Mouse (Mus musculus): ENCODE measurements around the gene Ikzf1. TPM values are rescaled to one million over a fixed set of nuclear protein-coding genes. Genes with fewer than 3 reads are reported as not detected.

The Ikzf1 gene
- polyA plus RNA-seq, 1 experiment: 3.8 TPM

GRCm38 (mm10) chr11:11708154-11708719 is 23.4 kb downstream of the Ikzf1 start:
- TF ChIP-seq CTCF (IDR thresholded peaks at IDR 0.05; ENCODE audit: borderline replicate concordance, extremely low read depth, insufficient read depth, insufficient read length): no peak
- no peak for TF ChIP-seq POLR2A (IDR thresholded peaks at IDR 0.05; ENCODE audit: borderline replicate concordance, extremely low read depth, insufficient read depth, insufficient read length, poor library complexity, severe bottlenecking)
- DNase-seq (ENCODE audit: low read depth): no peak

GRCm38 (mm10) chr11:11709311-11709710 is 24.5 kb downstream of the Ikzf1 start:
- TF ChIP-seq CTCF (IDR thresholded peaks at IDR 0.05; ENCODE audit: borderline replicate concordance, extremely low read depth, insufficient read depth, insufficient read length) (no peak), POLR2A (IDR thresholded peaks at IDR 0.05; ENCODE audit: borderline replicate concordance, extremely low read depth, insufficient read depth, insufficient read length, poor library complexity, severe bottlenecking) (no peak)
- no peak for DNase-seq (ENCODE audit: low read depth)

GRCm38 (mm10) chr11:11710718-11711117 is 25.9 kb downstream of the Ikzf1 start:
- no peak for DNase-seq (ENCODE audit: low read depth)
- TF ChIP-seq CTCF (IDR thresholded peaks at IDR 0.05; ENCODE audit: borderline replicate concordance, extremely low read depth, insufficient read depth, insufficient read length): no peak
- no peak for TF ChIP-seq POLR2A (IDR thresholded peaks at IDR 0.05; ENCODE audit: borderline replicate concordance, extremely low read depth, insufficient read depth, insufficient read length, poor library complexity, severe bottlenecking)

- DNase-seq (ENCODE audit: low read depth): no peak
- no peak for TF ChIP-seq POLR2A (IDR thresholded peaks at IDR 0.05; ENCODE audit: borderline replicate concordance, extremely low read depth, insufficient read depth, insufficient read length, poor library complexity, severe bottlenecking)
- TF ChIP-seq CTCF (IDR thresholded peaks at IDR 0.05; ENCODE audit: borderline replicate concordance, extremely low read depth, insufficient read depth, insufficient read length): no peak
Observed at GRCm38 (mm10) chr11:11711748-11712147, 26.9 kb downstream of the Ikzf1 start.

- no peak for DNase-seq (ENCODE audit: low read depth)
- TF ChIP-seq POLR2A (IDR thresholded peaks at IDR 0.05; ENCODE audit: borderline replicate concordance, extremely low read depth, insufficient read depth, insufficient read length, poor library complexity, severe bottlenecking): no peak
- no peak for TF ChIP-seq CTCF (IDR thresholded peaks at IDR 0.05; ENCODE audit: borderline replicate concordance, extremely low read depth, insufficient read depth, insufficient read length)
Observed at GRCm38 (mm10) chr11:11714676-11715075, 29.9 kb downstream of the Ikzf1 start.

- DNase-seq (ENCODE audit: low read depth): no peak
- TF ChIP-seq CTCF (IDR thresholded peaks at IDR 0.05; ENCODE audit: borderline replicate concordance, extremely low read depth, insufficient read depth, insufficient read length) (no peak), POLR2A (IDR thresholded peaks at IDR 0.05; ENCODE audit: borderline replicate concordance, extremely low read depth, insufficient read depth, insufficient read length, poor library complexity, severe bottlenecking) (no peak)
Observed at GRCm38 (mm10) chr11:11715963-11716691, 31.3 kb downstream of the Ikzf1 start.

- TF ChIP-seq CTCF (IDR thresholded peaks at IDR 0.05; ENCODE audit: borderline replicate concordance, extremely low read depth, insufficient read depth, insufficient read length): no peak
- TF ChIP-seq POLR2A (IDR thresholded peaks at IDR 0.05; ENCODE audit: borderline replicate concordance, extremely low read depth, insufficient read depth, insufficient read length, poor library complexity, severe bottlenecking): no peak
- DNase-seq (ENCODE audit: low read depth): no peak
Observed at GRCm38 (mm10) chr11:11716692-11717037, 31.9 kb downstream of the Ikzf1 start.

- TF ChIP-seq POLR2A (IDR thresholded peaks at IDR 0.05; ENCODE audit: borderline replicate concordance, extremely low read depth, insufficient read depth, insufficient read length, poor library complexity, severe bottlenecking) (no peak), CTCF (IDR thresholded peaks at IDR 0.05; ENCODE audit: borderline replicate concordance, extremely low read depth, insufficient read depth, insufficient read length) (no peak)
- DNase-seq (ENCODE audit: low read depth): no peak
Observed at GRCm38 (mm10) chr11:11717606-11718167, 32.9 kb downstream of the Ikzf1 start.

- DNase-seq (ENCODE audit: low read depth): no peak
- TF ChIP-seq CTCF (IDR thresholded peaks at IDR 0.05; ENCODE audit: borderline replicate concordance, extremely low read depth, insufficient read depth, insufficient read length): no peak
- no peak for TF ChIP-seq POLR2A (IDR thresholded peaks at IDR 0.05; ENCODE audit: borderline replicate concordance, extremely low read depth, insufficient read depth, insufficient read length, poor library complexity, severe bottlenecking)
Observed at GRCm38 (mm10) chr11:11719748-11720147, 34.9 kb downstream of the Ikzf1 start.

GRCm38 (mm10) chr11:11725252-11725875 is 40.6 kb downstream of the Ikzf1 start:
- TF ChIP-seq CTCF (IDR thresholded peaks at IDR 0.05; ENCODE audit: borderline replicate concordance, extremely low read depth, insufficient read depth, insufficient read length) (no peak), POLR2A (IDR thresholded peaks at IDR 0.05; ENCODE audit: borderline replicate concordance, extremely low read depth, insufficient read depth, insufficient read length, poor library complexity, severe bottlenecking) (no peak)
- no peak for DNase-seq (ENCODE audit: low read depth)

- TF ChIP-seq CTCF (IDR thresholded peaks at IDR 0.05; ENCODE audit: borderline replicate concordance, extremely low read depth, insufficient read depth, insufficient read length) (no peak), POLR2A (IDR thresholded peaks at IDR 0.05; ENCODE audit: borderline replicate concordance, extremely low read depth, insufficient read depth, insufficient read length, poor library complexity, severe bottlenecking) (no peak)
- DNase-seq (ENCODE audit: low read depth): no peak
Observed at GRCm38 (mm10) chr11:11725876-11726525, 41.2 kb downstream of the Ikzf1 start.
